Mouse (Mus musculus): ENCODE results near the gene Nav2.

Gene Nav2

GRCm38 (mm10) chr7:49616258-49616735 lies 707.8 kb downstream of the Nav2 start:
- DNase-seq (ENCODE audit: low spot score), result no peak

GRCm38 (mm10) chr7:49617087-49617486 lies 708.6 kb downstream of the Nav2 start:
- no peak for DNase-seq (ENCODE audit: low spot score)

GRCm38 (mm10) chr7:49620160-49620559 lies 711.6 kb downstream of the Nav2 start:
- DNase-seq (ENCODE audit: low spot score), result no peak

GRCm38 (mm10) chr7:49631885-49632284 lies 723.4 kb downstream of the Nav2 start:
- DNase-seq (ENCODE audit: low spot score), result no peak

- DNase-seq (ENCODE audit: low spot score), result no peak
Measured at GRCm38 (mm10) chr7:49632391-49632790, 723.9 kb downstream of the Nav2 start.

- DNase-seq (ENCODE audit: low spot score), result no peak
Measured at GRCm38 (mm10) chr7:49633375-49633956, 725.0 kb downstream of the Nav2 start.

- DNase-seq (ENCODE audit: low spot score), result no peak
Measured at GRCm38 (mm10) chr7:49634291-49635073, 726.0 kb downstream of the Nav2 start.

- no peak for DNase-seq (ENCODE audit: low spot score)
Measured at GRCm38 (mm10) chr7:49635074-49635621, 726.6 kb downstream of the Nav2 start.

GRCm38 (mm10) chr7:49635971-49636370 lies 727.5 kb downstream of the Nav2 start:
- DNase-seq (ENCODE audit: low spot score), result no peak

- no peak for DNase-seq (ENCODE audit: low spot score)
Measured at GRCm38 (mm10) chr7:49636491-49637115, 728.1 kb downstream of the Nav2 start, which contains the start of gene Dbx1. Gene Dbx1, minus strand, starts transcription at chr7:49636849.

- no peak for DNase-seq (ENCODE audit: low spot score)
Measured at GRCm38 (mm10) chr7:49637281-49637680, 728.8 kb downstream of the Nav2 start.

GRCm38 (mm10) chr7:49637851-49638663 lies 729.5 kb downstream of the Nav2 start:
- DNase-seq (ENCODE audit: low spot score), result no peak

- no peak for DNase-seq (ENCODE audit: low spot score)
Measured at GRCm38 (mm10) chr7:49638941-49639776, 730.6 kb downstream of the Nav2 start.

GRCm38 (mm10) chr7:49639864-49640708 lies 731.6 kb downstream of the Nav2 start:
- no peak for DNase-seq (ENCODE audit: low spot score)

- DNase-seq (ENCODE audit: low spot score), result no peak
Measured at GRCm38 (mm10) chr7:49640709-49641305, 732.3 kb downstream of the Nav2 start.

All from ovary, postnatal 10 days (tissue).